Mouse (Mus musculus) neural tube, embryonic 12.5 days (tissue): ENCODE data around the gene Nsdhl. TPM values are rescaled to one million over a fixed set of nuclear protein-coding genes. Genes with fewer than 3 reads are reported as not detected.

Experiments
- ATAC-seq: fragments of 200-750 bp; cut with Nextera tagmentation; 2 replicates; pipeline ENCODE4 v1.8.0; 2017; ENCODE audit warnings: low read depth, mild to moderate bottlenecking, moderate TSS enrichment, moderate library complexity; ENCODE audit not compliant: low FRiP score
- H3K27ac ChIP-seq: fragments of 300-500 bp; sonication (generic); 2 replicates; pipeline ENCODE4 v1.5.1; 2016
- H3K27me3 ChIP-seq: fragments of 300-500 bp; sonication (generic); replicated peaks from 2 replicates; pipeline ENCODE4 v1.6.1; 2016; ENCODE audit warnings: mild to moderate bottlenecking
- H3K36me3 ChIP-seq: fragments of 300-500 bp; sonication (generic); 2 replicates; pipeline ENCODE4 v1.6.1; 2016; ENCODE audit warnings: mild to moderate bottlenecking
- H3K4me1 ChIP-seq: fragments of 300-500 bp; sonication (generic); 2 replicates; pipeline ENCODE4 v1.6.1; 2016
- H3K4me2 ChIP-seq: fragments of 300-500 bp; sonication (generic); replicated peaks from 2 replicates; pipeline ENCODE4 v1.6.1; 2016; ENCODE audit warnings: mild to moderate bottlenecking
- H3K4me3 ChIP-seq: fragments of 300-500 bp; sonication (generic); 2 replicates; pipeline ENCODE4 v1.5.1; 2016
- H3K9ac ChIP-seq: fragments of 300-500 bp; sonication (generic); 2 replicates; pipeline ENCODE4 v1.6.1; 2016; ENCODE audit warnings: mild to moderate bottlenecking
- H3K9me3 ChIP-seq: fragments of 300-500 bp; sonication (generic); 2 replicates; pipeline ENCODE4 v1.6.1; 2016; ENCODE audit warnings: mild to moderate bottlenecking
- WGBS: fragments of 180-500 bp; shearing (Covaris S2); methylation state at CpG from one replicate; pipeline ENCODE4 v1.1.7; 2016; 5-methylcytosine and 5-hydroxymethylcytosine counted together
- polyA plus RNA-seq: library from polyadenylated mRNA; unstranded; fragments of >200 nt; fragmentation: Nextera tagmentation; extraction: Ambion mirVana; gene quantifications from 2 replicates; pipeline ENCODE4 v1.2.1, GENCODE M21; 2016

The Nsdhl gene
- polyA plus RNA-seq, 1 experiment from 2014 or later = 41.4 TPM

GRCm38 (mm10) chrX:72961511-72961910 is 43.2 kb downstream of the Nsdhl start:
- Histone ChIP-seq H3K27ac (no peak overlapping the region), H3K4me3 (no peak overlapping the region), H3K9ac (no peak overlapping the region), H3K4me2 (no peak overlapping the region), H3K4me1 (no peaks in the 10 kb centered on the region), H3K9me3 (no peaks in the 10 kb centered on the region), H3K27me3 (no peaks in the 10 kb centered on the region), H3K36me3 (peaks cover 12% of the 10 kb centered on the region; the same call in 1 of the 2 replicates)
- no peak for ATAC-seq
- 77% methylated on average over 3 of the region's 3 CpGs for WGBS

- no peaks in the 10 kb centered on the region for H3K4me1 ChIP-seq
- no peak overlapping the region for H3K9ac ChIP-seq
- H3K27ac ChIP-seq = no peak overlapping the region
- no peaks in the 10 kb centered on the region for H3K9me3 ChIP-seq
- WGBS = 79% methylated on average over 3 of the region's 3 CpGs
- no peaks in the 10 kb centered on the region for H3K27me3 ChIP-seq
- no peak overlapping the region for H3K4me3 ChIP-seq
- no peak for ATAC-seq
- H3K36me3 ChIP-seq = peaks cover 3% of the 10 kb centered on the region; the same call in 1 of the 2 replicates
- no peak overlapping the region for H3K4me2 ChIP-seq
Observed at GRCm38 (mm10) chrX:72962743-72963142, 44.4 kb downstream of the Nsdhl start.

GRCm38 (mm10) chrX:72982831-72983230 is 64.5 kb downstream of the Nsdhl start:
- Histone ChIP-seq H3K27me3 (peaks cover 4% of the 10 kb centered on the region; the same call in 1 of the 2 replicates), H3K4me2 (no peak overlapping the region), H3K9ac (no peak overlapping the region), H3K4me1 (no peaks in the 10 kb centered on the region), H3K36me3 (no peaks in the 10 kb centered on the region), H3K4me3 (no peak overlapping the region), H3K27ac (no peak overlapping the region), H3K9me3 (no peaks in the 10 kb centered on the region)
- ATAC-seq = no peak
- 81% methylated on average over 6 of the region's 6 CpGs for WGBS

DNA sequence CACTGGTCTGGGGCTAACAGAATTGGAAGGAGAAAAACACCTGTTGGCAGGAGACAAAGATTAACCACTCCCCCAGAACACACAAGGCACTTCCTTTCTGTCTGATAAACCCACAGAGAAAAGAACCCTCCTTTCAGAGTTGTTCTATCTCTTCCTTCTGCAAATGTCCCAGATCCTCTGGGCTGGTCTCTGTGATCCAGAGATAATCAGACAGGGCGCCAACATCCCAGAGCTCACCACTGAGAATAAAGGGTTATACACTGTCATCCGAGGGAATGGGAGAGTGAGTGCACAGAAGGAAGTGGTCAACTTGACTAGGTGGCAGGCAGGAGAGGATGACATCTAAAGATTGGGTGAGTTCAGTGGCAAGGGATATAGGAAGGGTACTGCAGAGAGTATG is 67.2 kb downstream of the Nsdhl start:
- no peak overlapping the region for H3K9ac ChIP-seq
- 88% methylated on average over 2 of the region's 2 CpGs for WGBS

GRCm38 (mm10) chrX:72986841-72987519 is 68.6 kb downstream of the Nsdhl start, which contains the start of gene Zfp185:
Gene Zfp185 (plus strand): TSS chrX:72987339.
- Histone ChIP-seq H3K9ac (no peak within 1 kb of the TSS), H3K4me1 (no peaks in the 10 kb centered on the region), H3K4me2 (peak within 1 kb of the TSS; percentile 60), H3K27ac (no peak within 1 kb of the TSS), H3K4me3 (peak within 1 kb of the TSS; percentile 27), H3K36me3 (no peaks in the 10 kb centered on the region), H3K27me3 (peaks cover 4% of the 10 kb centered on the region; the same call in 1 of the 2 replicates), H3K9me3 (no peaks in the 10 kb centered on the region)
- ATAC-seq = peak; percentile 58; the same call in 1 of the 2 replicates
- 15% methylated on average over 43 of the region's 45 CpGs for WGBS

More for the DNA sequence above, 67.2 kb downstream of the Nsdhl start:
- H3K36me3 ChIP-seq = no peaks in the 10 kb centered on the region
- H3K9me3 ChIP-seq = no peaks in the 10 kb centered on the region
- H3K4me2 ChIP-seq = no peak overlapping the region
- ATAC-seq = no peak
- peaks cover 4% of the 10 kb centered on the region; the same call in 1 of the 2 replicates for H3K27me3 ChIP-seq
- H3K4me3 ChIP-seq = no peak overlapping the region
- no peaks in the 10 kb centered on the region for H3K4me1 ChIP-seq
- H3K27ac ChIP-seq = no peak overlapping the region

GRCm38 (mm10) chrX:72987520-72987905 is 69.2 kb downstream of the Nsdhl start:
- ATAC-seq = 0 out of 2 replicates have a peak, but pooled peaks have one; percentile 37
- no peak overlapping the region for H3K9ac ChIP-seq
- no peaks in the 10 kb centered on the region for H3K9me3 ChIP-seq
- peak overlapping the region; percentile 27 for H3K4me3 ChIP-seq
- no peaks in the 10 kb centered on the region for H3K36me3 ChIP-seq
- 25% methylated on average over 14 of the region's 14 CpGs for WGBS
- H3K4me2 ChIP-seq = peak overlapping the region; percentile 60
- H3K27me3 ChIP-seq = peaks cover 4% of the 10 kb centered on the region; the same call in 1 of the 2 replicates
- no peaks in the 10 kb centered on the region for H3K4me1 ChIP-seq
- no peak overlapping the region for H3K27ac ChIP-seq

- no peak for ATAC-seq
- H3K27ac ChIP-seq = no peak overlapping the region
- WGBS = 84% methylated on average over 3 of the region's 3 CpGs
- no peak overlapping the region for H3K9ac ChIP-seq
- H3K4me2 ChIP-seq = no peak overlapping the region
- H3K9me3 ChIP-seq = no peaks in the 10 kb centered on the region
- peaks cover 4% of the 10 kb centered on the region; the same call in 1 of the 2 replicates for H3K27me3 ChIP-seq
- no peaks in the 10 kb centered on the region for H3K36me3 ChIP-seq
- no peak overlapping the region for H3K4me3 ChIP-seq
- H3K4me1 ChIP-seq = no peaks in the 10 kb centered on the region
Observed at GRCm38 (mm10) chrX:72988431-72988830, 70.1 kb downstream of the Nsdhl start.

- ATAC-seq = no peak
- Histone ChIP-seq H3K4me3 (no peak overlapping the region), H3K4me2 (no peak overlapping the region), H3K4me1 (no peaks in the 10 kb centered on the region), H3K9ac (no peak overlapping the region), H3K27me3 (peaks cover 4% of the 10 kb centered on the region; the same call in 1 of the 2 replicates), H3K36me3 (no peaks in the 10 kb centered on the region), H3K27ac (no peak overlapping the region), H3K9me3 (no peaks in the 10 kb centered on the region)
- WGBS = 78% methylated on average over 3 of the region's 3 CpGs
Observed at GRCm38 (mm10) chrX:72990581-72990980, 72.2 kb downstream of the Nsdhl start.

DNA sequence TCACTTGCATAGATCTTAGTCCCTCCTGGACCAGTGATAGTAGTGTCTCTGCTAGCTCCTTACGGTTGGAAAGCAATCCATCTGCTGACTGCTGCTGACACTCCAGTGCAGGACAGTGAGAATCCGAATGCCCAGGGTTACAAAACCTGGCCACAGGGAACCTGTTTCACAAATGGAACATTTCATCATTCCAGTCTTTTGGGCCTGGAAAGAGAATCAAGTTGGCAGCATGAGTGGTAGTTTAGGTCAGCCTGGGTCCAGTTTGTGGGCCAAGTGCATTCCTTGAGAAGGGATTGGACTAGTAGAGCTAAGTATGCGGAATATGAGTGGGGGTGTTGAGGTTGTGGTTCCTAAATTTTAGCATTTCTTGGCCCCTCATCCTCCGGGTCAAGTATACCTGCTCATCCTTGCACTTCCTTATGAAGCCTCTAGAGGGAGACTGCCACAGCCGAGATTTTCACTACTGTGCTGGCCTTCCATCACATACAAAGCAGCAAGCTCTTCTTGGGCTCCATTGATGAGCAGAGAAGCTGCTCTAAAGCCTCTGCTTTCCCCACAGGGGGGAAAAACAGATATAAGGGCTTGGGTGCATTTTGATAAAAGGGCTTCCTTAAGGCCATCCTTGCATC is 74.0 kb downstream of the Nsdhl start:
- Histone ChIP-seq H3K9me3 (no peaks in the 10 kb centered on the region), H3K4me1 (no peaks in the 10 kb centered on the region), H3K27me3 (no peaks in the 10 kb centered on the region), H3K4me2 (no peak overlapping the region), H3K9ac (no peak overlapping the region), H3K27ac (no peak overlapping the region), H3K4me3 (no peak overlapping the region), H3K36me3 (no peaks in the 10 kb centered on the region)
- WGBS = 57% methylated on average over 5 of the region's 5 CpGs
- no peak for ATAC-seq

DNA sequence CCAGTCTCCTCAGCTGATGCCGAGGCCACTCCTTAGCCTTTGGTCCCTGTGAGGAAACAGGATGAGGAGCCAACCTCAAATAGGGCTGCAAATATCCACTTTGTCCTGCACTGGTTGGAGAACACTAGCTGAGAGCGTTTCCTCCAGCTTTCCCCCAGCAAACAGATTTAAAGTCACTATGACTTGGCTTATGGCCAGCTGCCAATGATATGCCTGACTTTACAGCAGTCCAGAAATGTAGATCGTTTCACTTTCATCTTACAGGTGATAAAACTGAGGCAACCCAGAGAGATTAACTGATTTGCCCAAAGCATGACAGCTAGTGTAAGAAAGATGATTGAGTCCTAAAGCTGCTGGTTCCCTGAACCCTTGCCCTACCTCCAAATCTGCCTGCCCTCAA is 77.2 kb downstream of the Nsdhl start:
- ATAC-seq = no peak
- no peak overlapping the region for H3K9ac ChIP-seq
- H3K4me2 ChIP-seq = no peak overlapping the region
- H3K36me3 ChIP-seq = no peaks in the 10 kb centered on the region
- no peaks in the 10 kb centered on the region for H3K9me3 ChIP-seq
- WGBS = 81% methylated on average over 3 of the region's 3 CpGs
- no peaks in the 10 kb centered on the region for H3K4me1 ChIP-seq
- H3K27ac ChIP-seq = no peak overlapping the region
- H3K4me3 ChIP-seq = no peak overlapping the region
- no peaks in the 10 kb centered on the region for H3K27me3 ChIP-seq

DNA sequence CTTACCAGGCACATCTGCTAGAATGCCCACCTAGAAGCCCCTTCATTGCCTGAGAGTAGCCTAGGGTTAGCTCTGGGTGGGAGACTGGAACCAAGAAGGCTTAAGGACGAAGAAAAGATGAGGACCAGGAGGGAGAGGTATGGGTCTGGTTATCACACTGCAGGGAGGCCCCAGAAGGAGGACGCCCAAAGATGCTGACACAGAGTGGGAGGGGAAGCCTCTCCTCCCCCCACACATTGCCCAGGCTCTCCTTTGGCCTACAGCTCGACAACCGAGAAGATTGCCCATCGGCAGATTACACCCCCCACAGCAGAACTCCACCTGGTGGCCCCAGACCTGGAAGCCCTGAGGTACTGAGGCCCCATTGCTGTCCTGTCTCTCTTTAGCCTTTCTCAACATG is 84.8 kb downstream of the Nsdhl start:
- no peaks in the 10 kb centered on the region for H3K9me3 ChIP-seq
- no peak for ATAC-seq
- H3K27me3 ChIP-seq = no peaks in the 10 kb centered on the region

GRCm38 (mm10) chrX:73005678-73006077 is 87.3 kb downstream of the Nsdhl start:
- H3K4me2 ChIP-seq = no peak overlapping the region
- no peak for ATAC-seq
- H3K4me1 ChIP-seq = no peaks in the 10 kb centered on the region
- 71% methylated on average over 4 of the region's 4 CpGs for WGBS
- no peak overlapping the region for H3K27ac ChIP-seq
- H3K4me3 ChIP-seq = no peak overlapping the region
- no peaks in the 10 kb centered on the region for H3K27me3 ChIP-seq
- H3K9ac ChIP-seq = no peak overlapping the region
- H3K9me3 ChIP-seq = no peaks in the 10 kb centered on the region
- no peaks in the 10 kb centered on the region for H3K36me3 ChIP-seq

More for the DNA sequence above, 84.8 kb downstream of the Nsdhl start:
- Histone ChIP-seq H3K4me3 (no peak overlapping the region), H3K36me3 (no peaks in the 10 kb centered on the region), H3K9ac (no peak overlapping the region), H3K4me1 (no peaks in the 10 kb centered on the region), H3K4me2 (no peak overlapping the region), H3K27ac (no peak overlapping the region)
- WGBS = 69% methylated on average over 5 of the region's 5 CpGs
